ENCODE assay signal across 11 mouse cellular contexts in the genomic region with DNA sequence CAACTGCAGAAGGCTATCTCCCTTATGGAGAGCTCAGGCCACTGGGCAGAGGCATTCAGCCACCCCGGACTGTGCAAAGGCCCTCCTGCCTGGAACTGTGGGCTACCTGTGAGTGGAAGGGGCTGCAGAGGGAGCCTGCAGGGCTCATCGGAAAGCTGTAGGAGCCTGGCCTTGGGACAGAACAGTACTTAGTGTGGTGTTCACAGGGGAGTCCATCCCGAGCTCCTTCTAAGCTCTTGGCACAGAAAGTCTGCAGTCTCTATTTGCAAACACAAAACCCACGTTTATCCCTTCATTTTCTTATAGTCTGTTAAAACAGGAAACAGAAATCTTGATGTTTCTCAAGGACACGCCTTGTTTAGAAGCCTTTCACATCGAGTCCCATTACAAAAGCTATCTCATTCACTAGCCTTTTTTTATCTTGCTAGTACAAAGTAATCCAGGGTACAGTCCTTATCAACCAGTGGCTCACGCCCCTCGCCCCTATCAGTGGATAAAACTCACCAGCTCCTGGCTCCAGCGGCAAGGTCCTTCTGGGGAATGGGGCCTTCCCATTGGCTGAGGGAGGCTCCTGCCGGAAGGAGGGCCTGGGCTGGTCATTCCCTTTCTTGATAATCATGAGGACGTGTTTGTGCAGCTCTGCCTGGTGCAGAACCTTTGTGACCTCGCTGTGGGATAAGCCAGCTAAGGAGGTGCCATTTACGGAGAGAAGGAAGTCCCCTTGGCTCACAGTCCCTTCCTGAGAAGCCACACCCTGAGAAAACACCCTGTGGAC. TPM values are rescaled to one million over a fixed set of nuclear protein-coding genes. Genes with fewer than 3 reads are reported as not detected.
DNase-seq lines count a peak whose midpoint lies in the region; ATAC-seq and TF ChIP-seq lines count a peak whose summit lies in the region.
"Had no signal": no experiment of that assay in that cellular context is flagged by ENCODE, and none has a peak within 500 bp of the region (broad histone marks: within the 10 kb centered on the region; RNA-seq: fewer than 3 reads in every experiment).

No protein-coding gene starts in this region.

- TF ChIP-seq POLR2A in kidney, adult 2 months (IDR thresholded peaks at IDR 0.05; ENCODE audit: low read depth, low read length): no peak
- TF ChIP-seq POLR2A in testis, adult 2 months (IDR thresholded peaks at IDR 0.05; ENCODE audit: control insufficient read depth, low read depth, low read length): no peak
- TF ChIP-seq POLR2A in thymus, adult 2 months (IDR thresholded peaks at IDR 0.05; ENCODE audit: control insufficient read depth, extremely low read depth, insufficient read depth, low read length, poor library complexity): no peak

- no peak overlapping the region for H3K9ac ChIP-seq in kidney, embryonic 14.5 days (ENCODE audit: low read depth, low read length)
- peak overlapping the region; percentile 40 for H3K9ac ChIP-seq in heart, embryonic 13.5 days
- H3K9ac ChIP-seq in liver, embryonic 13.5 days: peak overlapping the region; percentile 61; the same call in 1 of the 2 replicates
- H3K9ac ChIP-seq in forebrain, postnatal 0 days: no peak overlapping the region
- H3K9ac ChIP-seq: midbrain, embryonic 12.5 days had no signal

- no peak overlapping the region for H3K27ac ChIP-seq in kidney, adult 2 months (ENCODE audit: insufficient read depth, low read depth, low read length)
- H3K27ac ChIP-seq in kidney, embryonic 14.5 days (ENCODE audit: low read depth, low read length): no peak overlapping the region
- peak overlapping the region; percentile 81 for H3K27ac ChIP-seq in heart, embryonic 13.5 days (replicated peaks)
- H3K27ac ChIP-seq in liver, embryonic 13.5 days: peak overlapping the region; percentile 88
- peak overlapping the region; percentile 59 for H3K27ac ChIP-seq in testis, adult 2 months (ENCODE audit: control insufficient read depth, insufficient read depth, low read depth, low read length)
- no peak overlapping the region for H3K27ac ChIP-seq in thymus, adult 2 months (ENCODE audit: control insufficient read depth, insufficient read depth, low read length)
- no peak overlapping the region for H3K27ac ChIP-seq in forebrain, postnatal 0 days (ENCODE audit: low read depth, low read length)
- H3K27ac ChIP-seq: midbrain, embryonic 12.5 days had no signal

- no peak overlapping the region for H3K4me3 ChIP-seq in kidney, adult 2 months (ENCODE audit: insufficient read depth, low read depth, low read length)
- no peak overlapping the region for H3K4me3 ChIP-seq in kidney, embryonic 14.5 days (ENCODE audit: low read length)
- no peak overlapping the region for H3K4me3 ChIP-seq in heart, embryonic 13.5 days
- H3K4me3 ChIP-seq in liver, embryonic 13.5 days (replicated peaks): peak overlapping the region; percentile 37
- no peak overlapping the region for H3K4me3 ChIP-seq in testis, adult 2 months (ENCODE audit: control insufficient read depth, low read depth, low read length)
- no peak overlapping the region for H3K4me3 ChIP-seq in thymus, adult 2 months (ENCODE audit: control insufficient read depth, insufficient read depth, low read length)
- no peak overlapping the region for H3K4me3 ChIP-seq in forebrain, postnatal 0 days (ENCODE audit: low read depth, low read length)
- H3K4me3 ChIP-seq: midbrain, embryonic 12.5 days had no signal

- peak; percentile 59 for DNase-seq in kidney, adult 2 months
- DNase-seq in liver, embryonic 13.5 days: peak; percentile 86
- no peak for DNase-seq in thymus, adult 2 months
- DNase-seq in forebrain, postnatal 0 days: no peak
- no peak for DNase-seq in urinary bladder, adult 2 months (ENCODE audit: low spot score)
- DNase-seq: thymus, postnatal 25 days had no signal

- H3K4me1 ChIP-seq in kidney, adult 2 months (ENCODE audit: control insufficient read depth, insufficient read depth, low read length): no peaks in the 10 kb centered on the region
- H3K4me1 ChIP-seq in kidney, embryonic 14.5 days (ENCODE audit: control insufficient read depth, insufficient read depth, low read length): no peaks in the 10 kb centered on the region
- H3K4me1 ChIP-seq in heart, embryonic 13.5 days: peaks cover 34% of the 10 kb centered on the region
- H3K4me1 ChIP-seq in liver, embryonic 13.5 days (replicated peaks): peaks cover 45% of the 10 kb centered on the region
- H3K4me1 ChIP-seq in testis, adult 2 months (ENCODE audit: control insufficient read depth, insufficient read depth, low read length): no peaks in the 10 kb centered on the region
- H3K4me1 ChIP-seq in thymus, adult 2 months (replicated peaks; ENCODE audit: control insufficient read depth, insufficient read depth, low read length): peaks cover 2% of the 10 kb centered on the region
- H3K4me1 ChIP-seq in forebrain, postnatal 0 days (ENCODE audit: insufficient read depth): peaks cover 16% of the 10 kb centered on the region; the same call in 1 of the 2 replicates

- 68% methylated on average over 13 of the region's 13 CpGs for WGBS in kidney, adult 2 months
- WGBS in kidney, embryonic 14.5 days: 66% methylated on average over 13 of the region's 13 CpGs
- 13% methylated on average over 13 of the region's 13 CpGs for WGBS in heart, embryonic 13.5 days
- WGBS in liver, embryonic 13.5 days (ENCODE audit: insufficient replicate concordance): 11% methylated on average over 13 of the region's 13 CpGs
- WGBS in thymus, adult 2 months: 82% methylated on average over 13 of the region's 13 CpGs
- WGBS in forebrain, postnatal 0 days: 58% methylated on average over 13 of the region's 13 CpGs

- H3K27me3 ChIP-seq in kidney, adult 2 months (replicated peaks; ENCODE audit: control insufficient read depth, insufficient read depth, low read length): no peaks in the 10 kb centered on the region
- no peaks in the 10 kb centered on the region for H3K27me3 ChIP-seq in kidney, embryonic 14.5 days (ENCODE audit: control insufficient read depth, insufficient read depth, low read length)
- H3K27me3 ChIP-seq in heart, embryonic 13.5 days (replicated peaks): no peaks in the 10 kb centered on the region
- H3K27me3 ChIP-seq in liver, embryonic 13.5 days: no peaks in the 10 kb centered on the region
- no peaks in the 10 kb centered on the region for H3K27me3 ChIP-seq in testis, adult 2 months (ENCODE audit: control insufficient read depth, insufficient read depth, low read length)
- H3K27me3 ChIP-seq in thymus, adult 2 months (ENCODE audit: control insufficient read depth, insufficient read depth, low read length): no peaks in the 10 kb centered on the region
- H3K27me3 ChIP-seq in forebrain, postnatal 0 days (ENCODE audit: insufficient read depth, low read length): no peaks in the 10 kb centered on the region
- H3K27me3 ChIP-seq: Patski had no signal

- H3K36me3 ChIP-seq in kidney, adult 2 months (ENCODE audit: control insufficient read depth, insufficient read depth, low read length): no peaks in the 10 kb centered on the region; the same call in 1 of the 2 replicates
- H3K36me3 ChIP-seq in kidney, embryonic 14.5 days (ENCODE audit: control insufficient read depth, insufficient read depth, low read length): peaks cover 13% of the 10 kb centered on the region; the same call in 1 of the 2 replicates
- H3K36me3 ChIP-seq in heart, embryonic 13.5 days: peaks cover 17% of the 10 kb centered on the region
- H3K36me3 ChIP-seq in liver, embryonic 13.5 days: no peaks in the 10 kb centered on the region
- no peaks in the 10 kb centered on the region for H3K36me3 ChIP-seq in testis, adult 2 months (ENCODE audit: control insufficient read depth, insufficient read depth, low read length)
- no peaks in the 10 kb centered on the region for H3K36me3 ChIP-seq in thymus, adult 2 months (ENCODE audit: control insufficient read depth, insufficient read depth, low read length)
- no peaks in the 10 kb centered on the region for H3K36me3 ChIP-seq in forebrain, postnatal 0 days (ENCODE audit: insufficient read depth)
- H3K36me3 ChIP-seq: midbrain, embryonic 12.5 days had no signal

- H3K4me2 ChIP-seq in kidney, embryonic 14.5 days (replicated peaks; ENCODE audit: low read depth, low read length): no peak overlapping the region
- H3K4me2 ChIP-seq in heart, embryonic 13.5 days: peak overlapping the region; percentile 56
- H3K4me2 ChIP-seq in liver, embryonic 13.5 days: peak overlapping the region; percentile 64
- H3K4me2 ChIP-seq in forebrain, postnatal 0 days (ENCODE audit: low read depth): no peak overlapping the region
- H3K4me2 ChIP-seq: midbrain, embryonic 12.5 days had no signal

- no peak for ATAC-seq in kidney, embryonic 14.5 days (ENCODE audit: low FRiP score, low TSS enrichment)
- peak; percentile 61; the same call in 1 of the 2 replicates for ATAC-seq in heart, embryonic 13.5 days (ENCODE audit: extremely low read depth, insufficient number of reproducible peaks, low FRiP score, low TSS enrichment)
- peak; percentile 87 for ATAC-seq in liver, embryonic 13.5 days (ENCODE audit: low read depth)
- no peak for ATAC-seq in forebrain, postnatal 0 days
- ATAC-seq: Patski had no signal

- H3K9me3 ChIP-seq in kidney, embryonic 14.5 days (ENCODE audit: control insufficient read depth, low read length): no peaks in the 10 kb centered on the region
- H3K9me3 ChIP-seq in heart, embryonic 13.5 days: no peaks in the 10 kb centered on the region
- H3K9me3 ChIP-seq in liver, embryonic 13.5 days (replicated peaks): no peaks in the 10 kb centered on the region
- H3K9me3 ChIP-seq in forebrain, postnatal 0 days (ENCODE audit: low read length): no peaks in the 10 kb centered on the region
- H3K9me3 ChIP-seq: midbrain, embryonic 12.5 days had no signal

- TF ChIP-seq CTCF in kidney, adult 2 months (conservative IDR thresholded peaks at IDR 0.05; ENCODE audit: insufficient read depth, insufficient read length, low read depth, low read length): no peak
- no peak for TF ChIP-seq CTCF in testis, adult 2 months (IDR thresholded peaks at IDR 0.05; ENCODE audit: control insufficient read depth, insufficient read depth, insufficient replicate concordance, low read depth, low read length)
- no peak for TF ChIP-seq CTCF in thymus, adult 2 months (IDR thresholded peaks at IDR 0.05; ENCODE audit: borderline replicate concordance, control insufficient read depth, extremely low read depth, insufficient read depth, low read length, poor library complexity)
- no peak for TF ChIP-seq CTCF in forebrain, postnatal 0 days (IDR thresholded peaks at IDR 0.05; ENCODE audit: low read depth)

RNA-seq across cellular contexts. Expression of gene 1810049J17Rik, which starts 45.8 kb away (rescaled TPM):
- not detected in 2 replicates for polyA plus RNA-seq in kidney, adult 2 months (2012; rRNA removed)
- 0.81 and 1.9 TPM in 2 replicates for polyA plus RNA-seq in kidney, embryonic 14.5 days (2014; fragmentation: Nextera tagmentation; extraction: Ambion mirVana)
- polyA plus RNA-seq in heart, embryonic 13.5 days (2015; fragmentation: Nextera tagmentation; extraction: Ambion mirVana): 0.78 and 1.3 TPM in 2 replicates
- 0.29 and 1.7 TPM in 2 replicates for polyA plus RNA-seq in liver, embryonic 13.5 days (2015; fragmentation: Nextera tagmentation; extraction: Ambion mirVana)
- polyA plus RNA-seq in testis, adult 2 months (2012; rRNA removed): 1.8 and 2.4 TPM in 2 replicates
- polyA plus RNA-seq in thymus, adult 2 months (2012; rRNA removed): not detected in 2 replicates
- not detected in 2 replicates for total RNA-seq in forebrain, postnatal 0 days (2014; rRNA removed)
- 0.72 and 2.1 TPM in 2 replicates for polyA plus RNA-seq in forebrain, postnatal 0 days (2015; fragmentation: Nextera tagmentation; extraction: Ambion mirVana)
- 0.19 TPM in 1 of 2 replicates, not detected in the other for polyA plus RNA-seq in urinary bladder, adult 2 months (2012; rRNA removed)

RNA-seq across cellular contexts. Expression of gene Golph3, which starts 46.2 kb away (rescaled TPM):
- polyA plus RNA-seq in kidney, adult 2 months (2012; rRNA removed): 70.9 and 73.6 TPM in 2 replicates
- polyA plus RNA-seq in kidney, embryonic 14.5 days (2014; fragmentation: Nextera tagmentation; extraction: Ambion mirVana): 78.7 and 116 TPM in 2 replicates
- 60.1 and 63.0 TPM in 2 replicates for polyA plus RNA-seq in heart, embryonic 13.5 days (2015; fragmentation: Nextera tagmentation; extraction: Ambion mirVana)
- 51.6 and 66.2 TPM in 2 replicates for polyA plus RNA-seq in liver, embryonic 13.5 days (2015; fragmentation: Nextera tagmentation; extraction: Ambion mirVana)
- 33.9 and 36.3 TPM in 2 replicates for polyA plus RNA-seq in testis, adult 2 months (2012; rRNA removed)
- 91.4 and 95.5 TPM in 2 replicates for polyA plus RNA-seq in thymus, adult 2 months (2012; rRNA removed)
- total RNA-seq in forebrain, postnatal 0 days (2014; rRNA removed): 78.5 and 106 TPM in 2 replicates
- polyA plus RNA-seq in forebrain, postnatal 0 days (2015; fragmentation: Nextera tagmentation; extraction: Ambion mirVana): 45.0 and 51.3 TPM in 2 replicates
- 118 and 141 TPM in 2 replicates for polyA plus RNA-seq in urinary bladder, adult 2 months (2012; rRNA removed)

Comparison
In these comparisons a context has a peak if more than half of its experiments do, and no peak if none do; other contexts are left out.
1. DNase-seq: peak in kidney, adult 2 months (single experiment) and liver, embryonic 13.5 days (single experiment); none in thymus, adult 2 months (single experiment), forebrain, postnatal 0 days (single experiment) and urinary bladder, adult 2 months (single experiment).
2. H3K27ac ChIP-seq: peak in heart, embryonic 13.5 days (single experiment), liver, embryonic 13.5 days (single experiment) and testis, adult 2 months (single experiment); none in kidney, adult 2 months (single experiment), kidney, embryonic 14.5 days (single experiment), thymus, adult 2 months (single experiment) and forebrain, postnatal 0 days (single experiment).
3. ATAC-seq: peak in heart, embryonic 13.5 days (single experiment) and liver, embryonic 13.5 days (single experiment); none in kidney, embryonic 14.5 days (single experiment) and forebrain, postnatal 0 days (single experiment).
4. H3K4me2 ChIP-seq: peak in heart, embryonic 13.5 days (single experiment) and liver, embryonic 13.5 days (single experiment); none in kidney, embryonic 14.5 days (single experiment) and forebrain, postnatal 0 days (single experiment).
5. H3K9ac ChIP-seq: peak in heart, embryonic 13.5 days (single experiment) and liver, embryonic 13.5 days (single experiment); none in kidney, embryonic 14.5 days (single experiment) and forebrain, postnatal 0 days (single experiment).